Mouse (Mus musculus): ENCODE data around the gene Sirt1.

GRCm38 (mm10) chr10:63338914-63339643 lies 42.4 kb downstream of the Sirt1 start:
- TF ChIP-seq CTCF (conservative IDR thresholded peaks at IDR 0.05 in 1 of 2, IDR thresholded peaks at IDR 0.05 in 1 of 2; ENCODE audit: low read depth in 2 of 2, low read length in 2 of 2): no peak; a peak in 1 of 4 replicates
- no peak for TF ChIP-seq CHD1 (IDR thresholded peaks at IDR 0.05; ENCODE audit: low read depth, low read length)
- TF ChIP-seq SIN3A (IDR thresholded peaks at IDR 0.05; ENCODE audit: low read length): peak; percentile 84
- 0 out of 2 replicates have a peak, but pooled peaks have one; percentile 32 for TF ChIP-seq RCOR1 (conservative IDR thresholded peaks at IDR 0.05; ENCODE audit: low read depth, low read length)
- peak; percentile 94 for TF ChIP-seq POLR2A (IDR thresholded peaks at IDR 0.05; ENCODE audit: low read depth, low read length)
- TF ChIP-seq ZNF384 (IDR thresholded peaks at IDR 0.05; ENCODE audit: low read depth, low read length): no peak
- no peak for TF ChIP-seq EP300 (IDR thresholded peaks at IDR 0.05; ENCODE audit: low read length)
- TF ChIP-seq MAX (IDR thresholded peaks at IDR 0.05; ENCODE audit: low read length): peak; percentile 52; the same call in 1 of the 2 replicates
- no peak for TF ChIP-seq ZKSCAN1 (IDR thresholded peaks at IDR 0.05; ENCODE audit: borderline replicate concordance, low read depth, low read length)
- no peak for TF ChIP-seq MAFK (IDR thresholded peaks at IDR 0.05; ENCODE audit: insufficient replicate concordance, low read length)
- no peak for TF ChIP-seq CHD2 (IDR thresholded peaks at IDR 0.05; ENCODE audit: low read length)

Measured in CH12.LX (cell line).